Mouse (Mus musculus): ENCODE measurements at regions not wholly inside any gene's neighbourhood (a gene's known extent, or its start where the extent isn't known, plus 50 kb on each side); places are given as distances from the start of the nearest gene placed in this dataset.
A peak's percentile ranks its signal among the peaks of the same experiment; 100 is the strongest.
"Not testable (repeated sequence)": the region's sequence is repeated elsewhere in the genome, so short reads cannot be mapped to it uniquely, and the experiment has no call there.

- not testable (repeated sequence) for DNase-seq
Measured at GRCm38 (mm10) chr2:53632816-53633474, 441.4 kb downstream of the Arl6ip6 start.

- DNase-seq = no peak
Measured at GRCm38 (mm10) chr2:53668599-53669372, 416.6 kb downstream of the Rprm start.

GRCm38 (mm10) chr2:53680350-53681011, 404.9 kb downstream of the Rprm start:
- DNase-seq = no peak

GRCm38 (mm10) chr2:53682599-53682998, 402.8 kb downstream of the Rprm start:
- DNase-seq = no peak

GRCm38 (mm10) chr2:53687281-53687680, 398.1 kb downstream of the Rprm start:
- no peak for DNase-seq

- DNase-seq = no peak
Measured at GRCm38 (mm10) chr2:53689223-53689880, 396.0 kb downstream of the Rprm start.

GRCm38 (mm10) chr2:53691580-53692118, 393.7 kb downstream of the Rprm start:
- no peak for DNase-seq

- DNase-seq = peak; percentile 54 to 58
Measured at GRCm38 (mm10) chr2:53711213-53711612, 374.1 kb downstream of the Rprm start.

GRCm38 (mm10) chr2:53713106-53713640, 372.2 kb downstream of the Rprm start:
- no peak for DNase-seq

GRCm38 (mm10) chr2:53715017-53715416, 370.3 kb downstream of the Rprm start:
- DNase-seq = no peak

- no peak for DNase-seq
Measured at GRCm38 (mm10) chr2:53723231-53723630, 362.1 kb downstream of the Rprm start.

GRCm38 (mm10) chr2:53728693-53729092, 356.7 kb downstream of the Rprm start:
- DNase-seq = no peak

- DNase-seq = no peak
Measured at GRCm38 (mm10) chr2:53730451-53730850, 354.9 kb downstream of the Rprm start.

GRCm38 (mm10) chr2:53763486-53763885, 321.9 kb downstream of the Rprm start:
- no peak for DNase-seq

- not testable (repeated sequence) for DNase-seq
Measured at GRCm38 (mm10) chr2:53782035-53782434, 303.3 kb downstream of the Rprm start.

GRCm38 (mm10) chr2:53788599-53788998, 296.8 kb downstream of the Rprm start:
- DNase-seq = not testable (repeated sequence)

GRCm38 (mm10) chr2:53796605-53797004, 288.7 kb downstream of the Rprm start:
- DNase-seq = no peak

- DNase-seq = no peak
Measured at GRCm38 (mm10) chr2:53803666-53804065, 281.7 kb downstream of the Rprm start.

- no peak for DNase-seq
Measured at GRCm38 (mm10) chr2:53850815-53851528, 234.4 kb downstream of the Rprm start.

Measured in layer of hippocampus, postnatal 36 days (tissue).